ENCODE assay signal across 23 mouse cellular contexts in the genomic region with DNA sequence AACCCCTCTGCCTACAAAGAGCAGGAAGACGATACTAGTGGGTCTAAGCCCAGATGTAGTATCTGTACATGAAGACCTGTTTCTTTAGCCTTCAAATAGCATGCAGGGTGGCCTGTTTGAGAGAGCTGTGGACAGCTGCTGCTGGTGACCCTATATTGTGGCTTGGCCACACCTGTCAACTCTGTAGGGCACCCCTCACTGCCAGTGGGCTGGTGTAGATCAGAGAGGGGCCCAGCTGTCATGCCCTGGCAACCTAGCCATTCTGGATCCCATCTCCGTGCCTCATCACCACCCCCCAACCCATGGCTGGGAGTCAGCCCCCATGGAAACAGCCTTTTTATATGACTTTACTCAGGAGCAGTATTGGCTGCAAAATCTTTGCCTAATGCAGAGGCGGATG.
DNase-seq lines count a peak whose midpoint lies in the region; TF ChIP-seq lines count a peak whose summit lies in the region.
"Had no signal": no experiment of that assay in that cellular context is flagged by ENCODE, and none has a peak within 500 bp of the region (broad histone marks: within the 10 kb centered on the region; RNA-seq: fewer than 3 reads in every experiment).

No protein-coding gene starts in this region.

- no peak overlapping the region for H3ac ChIP-seq in myocyte (ENCODE audit: control insufficient read depth, insufficient read length)

- H3K4me3 ChIP-seq in limb, embryonic 10.5 days: no peak overlapping the region
- H3K4me3 ChIP-seq in myocyte: no peak overlapping the region
- H3K4me3 ChIP-seq: erythroblast, embryonic 14.5 days; forebrain, embryonic 12.5 days; forebrain, embryonic 15.5 days; heart, adult 2 months; heart, embryonic 10.5 days; heart, embryonic 13.5 days; hindbrain, embryonic 15.5 days; intestine, embryonic 15.5 days had no signal

- H3K27ac ChIP-seq in limb, embryonic 10.5 days: peak overlapping the region; percentile 95
- H3K27ac ChIP-seq: forebrain, embryonic 12.5 days; forebrain, embryonic 15.5 days; heart, adult 2 months; heart, embryonic 10.5 days; heart, embryonic 13.5 days; hindbrain, embryonic 15.5 days had no signal

- H3K79me2 ChIP-seq in myocyte (ENCODE audit: control insufficient read depth, insufficient read depth): no peaks in the 10 kb centered on the region

- H3K4me1 ChIP-seq in limb, embryonic 10.5 days: peaks cover 55% of the 10 kb centered on the region

- intact Hi-C loops in heart, postnatal 36 days (cut with DNase I): no loop called here
- intact Hi-C loops in left cerebral cortex, postnatal 4 days (cut with DNase I): no loop called here

- DNase-seq in heart, adult 11 months: peak; percentile 87
- DNase-seq in heart, postnatal 36 days: no peak
- peak; percentile 25 for DNase-seq in left cerebral cortex, postnatal 4 days
- no peak for DNase-seq in left cerebral cortex, adult 8-10 months (ENCODE audit: low spot score in 2 of 2)
- DNase-seq in limb, embryonic 10.5 days (ENCODE audit: low spot score): no peak
- DNase-seq in kidney, postnatal 10 days: no peak
- DNase-seq: adrenal gland, adult 2 months; adrenal gland, postnatal 14 days; cerebellum, adult 18-20 months; cerebellum, adult 9-10 months; cerebellum, postnatal 25 days; gastrocnemius, postnatal 25 days; heart, adult 2 months; heart, postnatal 14 days; kidney, adult 11 months had no signal

- TF ChIP-seq POLR2A in myocyte (IDR thresholded peaks at IDR 0.05; ENCODE audit: insufficient read length, low read depth): no peak

- no peaks in the 10 kb centered on the region for H3K27me3 ChIP-seq in limb, embryonic 10.5 days (ENCODE audit: low read depth, poor library complexity, severe bottlenecking)
- H3K27me3 ChIP-seq in myocyte (ENCODE audit: control insufficient read depth, insufficient read depth, insufficient read length): no peaks in the 10 kb centered on the region
- H3K27me3 ChIP-seq: forebrain, embryonic 12.5 days; forebrain, embryonic 15.5 days; heart, embryonic 13.5 days; hindbrain, embryonic 15.5 days; intestine, embryonic 15.5 days had no signal

- no peaks in the 10 kb centered on the region for H3K36me3 ChIP-seq in limb, embryonic 10.5 days
- H3K36me3 ChIP-seq in myocyte (ENCODE audit: control insufficient read depth, insufficient read depth): no peaks in the 10 kb centered on the region
- H3K36me3 ChIP-seq: forebrain, embryonic 12.5 days; forebrain, embryonic 15.5 days; heart, embryonic 10.5 days; heart, embryonic 13.5 days; hindbrain, embryonic 15.5 days; intestine, embryonic 15.5 days had no signal

- 82% methylated on average over 3 of the region's 3 CpGs for WGBS in limb, embryonic 10.5 days

- no peak overlapping the region for H3K4me2 ChIP-seq in myocyte (ENCODE audit: low read depth)
- H3K4me2 ChIP-seq: forebrain, embryonic 12.5 days; forebrain, embryonic 15.5 days; heart, embryonic 13.5 days; hindbrain, embryonic 15.5 days; intestine, embryonic 15.5 days had no signal

- no peaks in the 10 kb centered on the region for H3K9me3 ChIP-seq in limb, embryonic 10.5 days (replicated peaks)
- H3K9me3 ChIP-seq: forebrain, embryonic 12.5 days; forebrain, embryonic 15.5 days; heart, embryonic 10.5 days; heart, embryonic 13.5 days; hindbrain, embryonic 15.5 days; intestine, embryonic 15.5 days had no signal

TF ChIP-seq in myocyte, 11 proteins besides CTCF, POLR2A, EP300 and RAD21:
- TF ChIP-seq CEBPB (IDR thresholded peaks at IDR 0.05; ENCODE audit: insufficient read depth, poor library complexity, severe bottlenecking): no peak
- TF ChIP-seq E2F4 (IDR thresholded peaks at IDR 0.05; ENCODE audit: insufficient read depth): no peak
- TF ChIP-seq REST (IDR thresholded peaks at IDR 0.05; ENCODE audit: insufficient read depth, insufficient read length): no peak
- TF ChIP-seq MYOD1 (IDR thresholded peaks at IDR 0.05; ENCODE audit: control insufficient read depth in 1 of 3, insufficient read length in 2 of 3, low read depth in 2 of 3): peak; percentile 54 to 99 (median 96)
- peak; percentile 53 for TF ChIP-seq TCF3 (IDR thresholded peaks at IDR 0.05; ENCODE audit: insufficient read length, low read depth)
- TF ChIP-seq SRF (IDR thresholded peaks at IDR 0.05; ENCODE audit: control insufficient read depth, insufficient read length, low read depth): no peak
- no peak for TF ChIP-seq POLR2AphosphoS2 (IDR thresholded peaks at IDR 0.05; ENCODE audit: insufficient read length, low read depth)
- TF ChIP-seq TCF12 (IDR thresholded peaks at IDR 0.05; ENCODE audit: insufficient read depth, poor library complexity, severe bottlenecking): peak; percentile 72
- TF ChIP-seq USF1 (IDR thresholded peaks at IDR 0.05; ENCODE audit: low read depth): no peak
- TF ChIP-seq MYOG (IDR thresholded peaks at IDR 0.05; ENCODE audit: control insufficient read depth in 1 of 3, insufficient read depth in 1 of 3, insufficient read length in 2 of 3, low read depth in 2 of 3): peak; percentile 64 to 96 (median 95)
- no peak for TF ChIP-seq MAX (IDR thresholded peaks at IDR 0.05; ENCODE audit: low read depth)

Comparison
In these comparisons a context has a peak if more than half of its experiments do, and no peak if none do; other contexts are left out.
1. DNase-seq: peak in heart, adult 11 months (single experiment) and left cerebral cortex, postnatal 4 days (single experiment); none in heart, postnatal 36 days (0 of 2), left cerebral cortex, adult 8-10 months (0 of 2), limb, embryonic 10.5 days (single experiment) and kidney, postnatal 10 days (single experiment).